Mouse (Mus musculus) kidney, postnatal 0 days (tissue): ENCODE measurements around the gene Elmo1. TPM values are rescaled to one million over a fixed set of nuclear protein-coding genes. Genes with fewer than 3 reads are reported as not detected.
A peak's percentile ranks its signal among the peaks of the same experiment; 100 is the strongest.

Experiments used
- ATAC-seq: fragments of 200-750 bp; cut with Nextera tagmentation; replicated peaks from 2 replicates; pipeline ENCODE4 v1.8.0; 2017; ENCODE audit warnings: low read depth, moderate number of reproducible peaks, moderate TSS enrichment, moderate library complexity; ENCODE audit not compliant: low FRiP score
- DNase-seq: peaks from one replicate; pipeline ENCODE4 v3.0.0-alpha.2; 2016; ENCODE audit warnings: low spot score
- H3K27ac ChIP-seq: fragments of 300-500 bp; sonication (generic); 2 replicates; pipeline ENCODE4 v1.5.1; 2014; ENCODE audit warnings: mild to moderate bottlenecking
- H3K27me3 ChIP-seq: fragments of 300-500 bp; sonication (generic); 2 replicates; pipeline ENCODE4 v1.6.1; 2014; ENCODE audit warnings: low read length, mixed read lengths; ENCODE audit not compliant: insufficient read depth
- H3K36me3 ChIP-seq: fragments of 300-500 bp; sonication (generic); 2 replicates; pipeline ENCODE4 v1.6.1; 2014; ENCODE audit warnings: low read length, mixed read lengths; ENCODE audit not compliant: insufficient read depth
- H3K4me1 ChIP-seq: fragments of 300-500 bp; sonication (generic); replicated peaks from 2 replicates; pipeline ENCODE4 v1.6.1; 2014; ENCODE audit warnings: antibody characterized with exemption, low read length, mixed read lengths; ENCODE audit not compliant: insufficient read depth
- H3K4me2 ChIP-seq: fragments of 300-500 bp; sonication (generic); 2 replicates; pipeline ENCODE4 v1.6.1; 2014; ENCODE audit warnings: mild to moderate bottlenecking, low read length, moderate library complexity, mixed read lengths
- H3K4me3 ChIP-seq: fragments of 300-500 bp; sonication (generic); replicated peaks from 2 replicates; pipeline ENCODE4 v1.5.1; 2014; ENCODE audit warnings: low read depth, low read length
- H3K9ac ChIP-seq: fragments of 300-500 bp; sonication (generic); 2 replicates; pipeline ENCODE4 v1.6.1; 2014; ENCODE audit warnings: low read depth, low read length
- H3K9me3 ChIP-seq: fragments of 300-500 bp; sonication (generic); replicated peaks from 2 replicates; pipeline ENCODE4 v1.6.1; 2016; ENCODE audit warnings: low read length, inconsistent platforms, mixed read lengths
- CTCF ChIP-seq: IDR thresholded peaks from 2 replicates; pipeline ENCODE4 v1.5.1; 2016; ENCODE audit warnings: antibody characterized with exemption, low read depth, mild to moderate bottlenecking, moderate library complexity
- WGBS: fragments of 180-500 bp; shearing (Covaris S2); extraction: QIAGEN DNeasy Blood & Tissue Kit; methylation state at CpG from one replicate; pipeline ENCODE4 v1.1.7; 2014; 5-methylcytosine and 5-hydroxymethylcytosine counted together
- polyA plus RNA-seq: library from polyadenylated mRNA; unstranded; fragments of >200 nt; fragmentation: Nextera tagmentation; extraction: Ambion mirVana; gene quantifications from 2 replicates; pipeline ENCODE4 v1.2.1, GENCODE M21; 2015

Elmo1 gene
- polyA plus RNA-seq, 1 experiment from 2014 or later, result 5.1 TPM

GRCm38 (mm10) chr13:20092301-20092700, 1.9 kb downstream of the Elmo1 start:
- ATAC-seq (no peak), DNase-seq (no peak)
- Histone ChIP-seq H3K4me2 (no peak overlapping the region), H3K27ac (no peak overlapping the region), H3K4me1 (no peaks in the 10 kb centered on the region), H3K36me3 (no peaks in the 10 kb centered on the region), H3K27me3 (no peaks in the 10 kb centered on the region), H3K9me3 (no peaks in the 10 kb centered on the region), H3K4me3 (no peak overlapping the region), H3K9ac (no peak overlapping the region)
- TF ChIP-seq CTCF, result no peak
- WGBS, result 81% methylated on average over 3 of the region's 3 CpGs

DNA sequence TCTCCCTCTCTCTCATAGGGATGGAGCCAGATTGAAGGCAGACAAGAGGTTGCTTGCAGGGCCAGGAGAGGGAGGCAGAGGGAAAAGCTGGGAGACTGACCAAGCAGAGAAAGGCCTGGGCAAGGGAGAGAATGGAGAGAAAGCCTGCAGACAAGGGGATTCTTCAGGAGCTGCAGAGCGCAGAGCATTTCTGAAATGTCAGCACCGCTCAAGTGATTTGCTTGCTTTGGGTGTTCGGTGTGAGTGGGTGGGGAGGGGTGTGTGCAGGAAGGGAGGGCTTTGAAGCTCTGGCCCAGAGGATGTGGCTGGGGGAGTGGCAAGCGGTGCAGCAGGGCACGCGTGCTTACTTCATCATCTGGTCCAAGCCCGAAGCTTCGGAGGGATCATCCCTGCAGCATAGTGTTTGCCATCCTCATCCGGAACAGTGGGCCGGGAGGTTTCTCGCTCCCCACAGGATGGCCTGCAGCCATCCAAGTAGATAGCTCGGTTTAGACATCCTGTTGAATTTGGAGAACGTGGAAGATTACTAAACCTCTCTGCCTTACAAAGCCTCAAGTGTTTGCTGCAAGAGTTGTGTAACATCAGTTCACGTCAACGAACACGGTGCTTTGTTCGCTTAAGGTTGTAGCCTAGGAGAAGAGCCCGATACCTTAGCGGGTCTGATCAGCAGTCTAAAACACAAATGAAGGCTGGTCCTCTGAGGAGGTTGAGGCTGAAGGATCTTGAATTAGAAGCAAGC, 3.1 kb downstream of the Elmo1 start:
- ATAC-seq, result no peak
- Histone ChIP-seq H3K4me3 (no peak overlapping the region), H3K27me3 (no peaks in the 10 kb centered on the region), H3K9me3 (no peaks in the 10 kb centered on the region), H3K27ac (no peak overlapping the region), H3K36me3 (no peaks in the 10 kb centered on the region), H3K4me1 (no peaks in the 10 kb centered on the region), H3K4me2 (no peak overlapping the region), H3K9ac (no peak overlapping the region)
- peak; percentile 69 for DNase-seq
- TF ChIP-seq CTCF, result peak; percentile 58; the same call in 1 of the 2 replicates
- 59% methylated on average over 19 of the region's 19 CpGs for WGBS

DNA sequence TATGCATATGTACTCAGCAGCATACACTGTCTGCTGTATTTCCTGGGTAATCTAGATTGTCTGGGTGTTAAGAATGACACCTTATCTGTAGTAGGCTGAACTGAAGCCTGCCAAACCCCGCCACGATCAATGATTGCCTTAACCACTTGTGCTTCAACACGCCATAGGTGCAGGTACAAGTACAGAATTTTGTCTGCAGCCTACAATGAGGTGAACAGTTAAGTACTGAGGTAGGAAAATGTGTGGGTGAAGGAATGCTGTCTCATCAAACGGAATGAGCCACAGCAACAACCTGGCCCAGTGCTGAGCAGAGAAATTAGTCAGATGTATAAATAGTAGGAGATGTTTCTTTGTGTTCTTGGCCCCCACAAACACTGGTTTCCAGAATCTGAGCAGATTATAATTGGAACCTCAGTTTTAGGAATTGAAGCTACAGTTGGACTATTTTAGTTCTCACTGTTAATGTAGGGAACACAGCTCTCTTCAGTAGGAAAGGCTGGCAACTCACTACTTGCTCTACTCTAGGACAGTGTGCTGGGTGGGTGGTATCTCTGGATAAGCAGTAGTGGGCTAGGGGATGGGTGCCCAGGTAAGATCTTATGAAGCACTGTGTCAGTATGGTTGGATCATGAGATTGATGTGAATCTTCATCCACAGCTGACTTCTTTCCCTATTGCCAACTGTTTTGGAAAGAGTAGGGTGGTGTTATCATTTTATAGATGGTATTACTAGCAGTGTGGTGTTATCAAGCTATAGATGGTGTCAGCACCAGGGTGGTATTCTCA, 4.7 kb downstream of the Elmo1 start:
- H3K4me1 ChIP-seq, result no peaks in the 10 kb centered on the region
- WGBS, result 85% methylated on average over 4 of the region's 4 CpGs
- H3K36me3 ChIP-seq, result no peaks in the 10 kb centered on the region
- H3K4me3 ChIP-seq, result no peak overlapping the region
- ATAC-seq (no peak), DNase-seq (no peak)
- no peak overlapping the region for H3K27ac ChIP-seq
- no peak overlapping the region for H3K4me2 ChIP-seq
- H3K9ac ChIP-seq, result no peak overlapping the region
- no peaks in the 10 kb centered on the region for H3K27me3 ChIP-seq
- no peaks in the 10 kb centered on the region for H3K9me3 ChIP-seq
- no peak for TF ChIP-seq CTCF

DNA sequence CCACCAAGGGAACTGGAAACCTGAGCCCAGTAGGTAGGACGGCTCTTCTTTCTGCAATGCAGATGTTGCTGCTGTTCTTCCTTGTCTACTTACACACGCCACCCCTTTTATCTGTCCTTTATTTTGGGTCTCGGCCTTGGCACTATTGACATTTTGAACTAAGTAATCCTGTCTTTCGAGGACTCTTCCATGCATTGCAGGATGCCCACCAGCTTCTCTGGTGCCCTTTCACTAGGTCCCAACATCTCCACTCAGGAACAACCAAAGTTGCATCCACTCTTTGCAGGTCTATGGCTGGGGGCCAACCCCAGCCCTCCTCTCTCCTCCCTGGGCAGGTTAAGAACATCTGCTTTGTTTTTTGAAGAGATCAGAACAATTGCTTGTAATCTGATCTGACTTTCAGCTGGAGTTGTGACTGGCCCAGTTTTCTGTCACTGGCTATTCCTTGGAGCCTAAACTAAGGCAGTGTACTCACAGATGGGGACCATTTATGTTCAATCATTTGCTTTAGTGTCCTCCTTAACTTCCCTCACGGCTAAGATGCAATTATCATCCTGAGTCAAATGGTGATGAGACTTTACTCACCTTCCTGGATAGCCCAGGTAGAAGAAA, 6.7 kb downstream of the Elmo1 start:
- no peak for ATAC-seq
- no peak overlapping the region for H3K4me2 ChIP-seq
- H3K9me3 ChIP-seq, result no peaks in the 10 kb centered on the region
- H3K27ac ChIP-seq, result no peak overlapping the region
- no peak overlapping the region for H3K4me3 ChIP-seq
- H3K4me1 ChIP-seq, result no peaks in the 10 kb centered on the region
- TF ChIP-seq CTCF, result no peak
- H3K27me3 ChIP-seq, result no peaks in the 10 kb centered on the region
- H3K36me3 ChIP-seq, result no peaks in the 10 kb centered on the region
- no peak overlapping the region for H3K9ac ChIP-seq
- no peak for DNase-seq
- WGBS, result 56% methylated on average over 5 of the region's 5 CpGs

DNA sequence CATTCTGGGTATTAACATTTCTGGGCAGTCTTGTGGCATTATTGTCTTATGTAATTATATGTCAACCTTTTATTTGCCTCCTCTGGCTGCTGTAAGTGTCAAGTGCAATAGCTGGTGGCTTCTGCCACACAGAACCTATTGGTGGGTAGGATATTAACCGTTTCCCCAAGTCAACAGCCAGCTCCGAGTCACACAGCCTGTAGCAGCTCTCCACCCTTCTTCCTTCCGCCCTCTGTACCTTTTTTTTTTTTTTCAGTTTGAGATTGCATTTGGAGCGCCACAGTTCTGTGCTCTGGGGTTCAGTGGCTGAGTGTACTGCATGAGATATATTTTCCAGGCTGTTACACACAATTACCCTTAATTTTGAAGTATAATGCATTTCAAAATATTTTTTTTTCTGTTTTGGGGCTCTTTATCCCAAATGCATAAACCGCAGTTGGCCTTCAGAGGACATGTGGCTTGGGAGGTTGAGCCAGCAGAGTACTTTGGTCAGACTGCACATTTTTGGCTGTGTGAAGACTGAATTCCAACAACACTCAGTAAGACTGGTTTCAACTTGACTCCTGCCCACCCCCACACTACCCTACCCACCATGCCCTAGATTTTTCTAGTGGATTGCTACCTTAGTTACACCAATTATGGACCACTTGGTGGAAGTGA, 7.7 kb downstream of the Elmo1 start:
- Histone ChIP-seq H3K27ac (no peak overlapping the region), H3K4me3 (no peak overlapping the region), H3K9me3 (no peaks in the 10 kb centered on the region), H3K9ac (no peak overlapping the region), H3K27me3 (no peaks in the 10 kb centered on the region), H3K36me3 (no peaks in the 10 kb centered on the region), H3K4me1 (no peaks in the 10 kb centered on the region), H3K4me2 (no peak overlapping the region)
- WGBS, result 55% methylated on average over 5 of the region's 5 CpGs
- ATAC-seq, result no peak
- DNase-seq, result no peak
- TF ChIP-seq CTCF, result no peak

DNA sequence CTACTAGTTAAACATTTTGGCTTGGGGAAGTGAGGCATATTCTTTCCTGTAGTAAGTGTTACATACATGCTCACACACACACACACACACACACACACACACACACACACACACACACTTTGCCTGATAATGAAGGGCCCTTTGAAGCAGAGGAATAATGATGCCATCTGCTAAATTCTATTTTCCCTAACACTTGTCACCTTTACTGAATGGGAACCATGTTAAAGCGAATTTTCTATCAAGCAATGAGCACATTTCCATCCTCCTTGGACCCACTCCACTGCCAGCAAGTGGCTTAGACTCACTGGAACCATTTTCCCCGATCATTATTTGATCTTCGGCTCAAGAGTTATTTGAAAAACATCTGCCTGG, 8.2 kb downstream of the Elmo1 start:
- DNase-seq (no peak), ATAC-seq (no peak)
- no peak for TF ChIP-seq CTCF
- WGBS, result 87% methylated on average over 3 of the region's 3 CpGs
- H3K4me2 ChIP-seq, result no peak overlapping the region
- H3K4me1 ChIP-seq, result no peaks in the 10 kb centered on the region
- no peak overlapping the region for H3K27ac ChIP-seq
- H3K36me3 ChIP-seq, result no peaks in the 10 kb centered on the region
- H3K9ac ChIP-seq, result no peak overlapping the region
- no peak overlapping the region for H3K4me3 ChIP-seq
- no peaks in the 10 kb centered on the region for H3K27me3 ChIP-seq
- H3K9me3 ChIP-seq, result no peaks in the 10 kb centered on the region
